Mouse (Mus musculus) bone marrow, adult 2 months (tissue): ENCODE data around the gene Lin52. TPM values are rescaled to one million over a fixed set of nuclear protein-coding genes. Genes with fewer than 3 reads are reported as not detected.

ENCODE experiments used
- H3K27ac ChIP-seq: fragments of 200-500 bp; 2 replicates; pipeline ENCODE4 v1.5.1; 2012; ENCODE audit warnings: low read depth, mild to moderate bottlenecking, control low read depth, inconsistent platforms, low read length; ENCODE audit not compliant: control insufficient read depth, poor library complexity, insufficient read depth
- H3K4me1 ChIP-seq: fragments of 200-500 bp; 2 replicates; pipeline ENCODE4 v1.6.1; 2011; ENCODE audit warnings: low read length; ENCODE audit not compliant: control insufficient read depth, insufficient read depth
- H3K4me3 ChIP-seq: fragments of 200-500 bp; replicated peaks from 2 replicates; pipeline ENCODE3; 2011; ENCODE audit warnings: mild to moderate bottlenecking, low read depth, low read length, control low read depth; ENCODE audit not compliant: control insufficient read depth
- CTCF ChIP-seq: fragments of 200-500 bp; IDR thresholded peaks from 2 replicates; pipeline ENCODE4 v1.5.1; 2011; ENCODE audit warnings: low read length, control low read depth; ENCODE audit not compliant: control insufficient read depth, insufficient read depth
- POLR2A ChIP-seq: fragments of 200-500 bp; IDR thresholded peaks from 2 replicates; pipeline ENCODE4 v1.6.1; 2011; ENCODE audit warnings: low read depth, mild to moderate bottlenecking, control low read depth, low read length, borderline replicate concordance; ENCODE audit not compliant: control insufficient read depth
- WGBS: fragments of 180-500 bp; shearing (Covaris S2); methylation state at CpG from one replicate; pipeline ENCODE4 v1.1.7; 2018; 5-methylcytosine and 5-hydroxymethylcytosine counted together
- polyA plus RNA-seq: library from polyadenylated mRNA; stranded (reverse); fragments of >200 nt; gene quantifications from 2 replicates; pipeline ENCODE4 v1.2.4, GENCODE M21; 2011; ENCODE audit warnings: low replicate concordance; ENCODE audit not compliant: missing spikeins, insufficient read depth, insufficient read length

Gene Lin52
- polyA plus RNA-seq, 1 experiment, result 13.0 TPM

- no peak overlapping the region for H3K27ac ChIP-seq
- H3K4me3 ChIP-seq, result no peak overlapping the region
- WGBS, result 62% methylated on average over 8 of the region's 8 CpGs
- H3K4me1 ChIP-seq, result no peaks in the 10 kb centered on the region; the same call in 1 of the 2 replicates
- TF ChIP-seq POLR2A (no peak), CTCF (no peak)
These were observed 36.3 kb downstream of the Lin52 start for GRCm38 (mm10) chr12:84487324-84488056.

- 65% methylated on average over 1 of the region's 1 CpGs for WGBS
- Histone ChIP-seq H3K4me1 (no peaks in the 10 kb centered on the region), H3K27ac (no peak overlapping the region), H3K4me3 (no peak overlapping the region)
- TF ChIP-seq CTCF, result no peak
- TF ChIP-seq POLR2A, result no peak
These were observed 45.6 kb downstream of the Lin52 start for GRCm38 (mm10) chr12:84496795-84497194.

- Histone ChIP-seq H3K27ac (no peak overlapping the region), H3K4me3 (no peak overlapping the region), H3K4me1 (no peaks in the 10 kb centered on the region)
- WGBS, result 89% methylated on average over 8 of the region's 8 CpGs
- no peak for TF ChIP-seq CTCF
- TF ChIP-seq POLR2A, result no peak
These were observed 49.5 kb downstream of the Lin52 start for GRCm38 (mm10) chr12:84500528-84501263.

GRCm38 (mm10) chr12:84501278-84501677 is 50.1 kb downstream of the Lin52 start:
- H3K4me1 ChIP-seq, result no peaks in the 10 kb centered on the region
- H3K4me3 ChIP-seq, result no peak overlapping the region
- WGBS, result 88% methylated on average over 4 of the region's 4 CpGs
- TF ChIP-seq CTCF (no peak), POLR2A (no peak)
- no peak overlapping the region for H3K27ac ChIP-seq

GRCm38 (mm10) chr12:84506856-84507255 is 55.6 kb downstream of the Lin52 start:
- no peak overlapping the region for H3K27ac ChIP-seq
- H3K4me3 ChIP-seq, result no peak overlapping the region
- TF ChIP-seq CTCF (no peak), POLR2A (no peak)
- no peaks in the 10 kb centered on the region for H3K4me1 ChIP-seq
- WGBS, result 82% methylated on average over 4 of the region's 4 CpGs

- no peak overlapping the region for H3K4me3 ChIP-seq
- no peak overlapping the region for H3K27ac ChIP-seq
- TF ChIP-seq POLR2A, result no peak
- TF ChIP-seq CTCF, result no peak
- H3K4me1 ChIP-seq, result no peaks in the 10 kb centered on the region
- WGBS, result 79% methylated on average over 3 of the region's 3 CpGs
These were observed 60.8 kb downstream of the Lin52 start for GRCm38 (mm10) chr12:84512016-84512415.

- no peak overlapping the region for H3K4me3 ChIP-seq
- no peak for TF ChIP-seq POLR2A
- no peak for TF ChIP-seq CTCF
- no peak overlapping the region for H3K27ac ChIP-seq
- H3K4me1 ChIP-seq, result no peaks in the 10 kb centered on the region
- WGBS, result 55% methylated on average over 4 of the region's 4 CpGs
These were observed 64.3 kb downstream of the Lin52 start for GRCm38 (mm10) chr12:84515486-84515885.

- no peak overlapping the region for H3K27ac ChIP-seq
- H3K4me3 ChIP-seq, result no peak overlapping the region
- H3K4me1 ChIP-seq, result no peaks in the 10 kb centered on the region
- TF ChIP-seq POLR2A (no peak), CTCF (no peak)
- 96% methylated on average over 1 of the region's 1 CpGs for WGBS
These were observed 65.4 kb downstream of the Lin52 start for GRCm38 (mm10) chr12:84516642-84517041.
